Mouse (Mus musculus): ENCODE measurements around the gene Pcdh8.

The Pcdh8 gene

GRCm38 (mm10) chr14:79754157-79754556 is 17.0 kb downstream of the Pcdh8 start:
- DNase-seq (ENCODE audit: low spot score) = no peak

DNA sequence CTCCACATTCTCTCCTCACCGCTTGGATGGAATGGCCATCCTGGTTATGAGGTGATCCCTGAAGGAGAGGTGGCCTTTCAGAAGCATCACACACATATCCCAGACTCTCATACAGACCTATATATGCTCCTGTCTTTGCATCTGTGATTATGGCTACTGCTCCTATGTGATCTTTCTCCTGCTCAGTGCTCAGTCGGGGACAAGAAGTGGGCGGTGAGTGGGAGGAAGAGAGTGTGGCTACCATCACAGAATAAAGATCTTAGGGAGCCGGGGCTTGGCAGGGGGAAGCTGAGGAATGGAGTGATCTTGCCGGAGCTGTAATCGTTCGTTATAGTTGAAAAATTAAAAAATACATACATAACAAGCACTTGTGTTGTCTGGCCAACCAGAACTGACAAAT is 17.4 kb downstream of the Pcdh8 start:
- DNase-seq (ENCODE audit: low spot score) = no peak

GRCm38 (mm10) chr14:79740515-79740914 is 30.6 kb downstream of the Pcdh8 start:
- DNase-seq (ENCODE audit: low spot score) = no peak

GRCm38 (mm10) chr14:79738441-79738840 is 32.7 kb downstream of the Pcdh8 start:
- DNase-seq (ENCODE audit: low spot score) = no peak

DNA sequence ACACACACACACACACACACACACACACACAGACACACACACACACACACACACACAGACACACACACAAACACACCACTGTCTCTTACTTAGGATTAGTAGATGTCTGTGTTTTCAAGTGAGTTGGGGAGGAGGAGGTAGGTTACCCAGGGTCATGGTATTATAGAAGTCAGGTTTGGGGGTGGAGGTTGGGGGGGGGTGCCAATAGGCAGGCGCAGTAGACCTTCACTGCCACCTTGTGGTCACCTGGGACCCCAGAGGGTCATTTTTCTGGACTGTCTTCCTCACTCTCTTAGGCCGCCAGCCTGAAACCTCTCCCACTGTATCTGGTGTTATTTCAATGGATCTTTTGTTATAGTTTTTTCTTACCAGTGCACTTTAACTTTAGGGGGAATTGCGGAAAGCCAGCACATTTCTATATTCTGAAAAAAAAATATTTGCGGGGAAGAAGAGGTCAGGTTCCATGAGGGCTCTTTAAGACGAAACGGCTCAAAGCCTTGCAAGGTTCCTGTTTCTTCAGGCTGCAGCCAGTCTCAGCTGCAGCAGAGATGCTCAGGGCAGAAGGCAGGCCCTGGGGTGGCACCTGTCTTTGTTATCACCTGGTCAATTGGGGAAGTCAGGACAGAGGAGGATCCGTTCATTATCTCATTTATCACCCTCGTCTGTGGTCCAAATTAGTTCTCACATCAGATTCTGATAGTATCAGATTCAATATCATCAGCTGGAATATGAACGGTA is 33.3 kb downstream of the Pcdh8 start:
- DNase-seq (ENCODE audit: low spot score) = no peak

DNA sequence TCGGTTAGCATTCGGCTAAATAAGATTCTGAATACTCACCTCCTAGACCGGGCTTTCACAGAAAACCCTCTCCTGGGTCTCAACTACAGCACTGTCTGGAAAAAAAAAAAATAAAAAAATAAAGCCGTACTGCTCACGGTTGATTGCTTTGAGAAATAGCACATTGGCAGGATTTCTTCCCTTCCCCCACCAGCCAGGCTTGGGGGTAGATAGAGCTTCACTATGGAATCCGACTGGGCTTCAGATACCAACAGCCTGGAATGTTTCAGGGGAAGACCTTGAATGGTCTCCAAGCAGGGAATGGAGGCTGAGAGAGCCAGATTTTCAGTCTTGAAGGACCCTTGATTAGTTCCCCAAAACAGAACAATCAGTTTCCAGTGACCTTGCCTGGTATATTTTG is 34.3 kb downstream of the Pcdh8 start:
- DNase-seq (ENCODE audit: low spot score) = no peak

- DNase-seq (ENCODE audit: low spot score) = no peak
These were observed 37.6 kb downstream of the Pcdh8 start for GRCm38 (mm10) chr14:79733501-79733900.

DNA sequence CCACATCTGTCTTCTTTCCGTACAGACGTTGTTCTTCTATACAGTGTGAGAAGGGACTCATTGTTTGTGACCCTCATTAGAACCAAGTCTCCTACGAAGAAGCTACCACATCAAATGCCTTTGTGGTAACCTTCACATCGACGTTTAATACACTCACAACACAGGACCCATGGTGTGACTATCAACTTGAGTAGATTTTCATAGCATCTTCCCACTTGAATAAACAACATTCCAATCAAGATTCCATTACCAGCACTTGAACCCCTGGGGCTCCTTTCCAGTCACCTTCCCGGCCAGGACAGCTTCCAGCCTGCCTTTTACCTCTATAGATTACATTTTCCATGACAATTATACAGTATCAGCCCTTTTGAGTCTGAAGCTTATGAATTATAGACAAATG is 42.3 kb downstream of the Pcdh8 start:
- no peak for DNase-seq (ENCODE audit: low spot score)

DNA sequence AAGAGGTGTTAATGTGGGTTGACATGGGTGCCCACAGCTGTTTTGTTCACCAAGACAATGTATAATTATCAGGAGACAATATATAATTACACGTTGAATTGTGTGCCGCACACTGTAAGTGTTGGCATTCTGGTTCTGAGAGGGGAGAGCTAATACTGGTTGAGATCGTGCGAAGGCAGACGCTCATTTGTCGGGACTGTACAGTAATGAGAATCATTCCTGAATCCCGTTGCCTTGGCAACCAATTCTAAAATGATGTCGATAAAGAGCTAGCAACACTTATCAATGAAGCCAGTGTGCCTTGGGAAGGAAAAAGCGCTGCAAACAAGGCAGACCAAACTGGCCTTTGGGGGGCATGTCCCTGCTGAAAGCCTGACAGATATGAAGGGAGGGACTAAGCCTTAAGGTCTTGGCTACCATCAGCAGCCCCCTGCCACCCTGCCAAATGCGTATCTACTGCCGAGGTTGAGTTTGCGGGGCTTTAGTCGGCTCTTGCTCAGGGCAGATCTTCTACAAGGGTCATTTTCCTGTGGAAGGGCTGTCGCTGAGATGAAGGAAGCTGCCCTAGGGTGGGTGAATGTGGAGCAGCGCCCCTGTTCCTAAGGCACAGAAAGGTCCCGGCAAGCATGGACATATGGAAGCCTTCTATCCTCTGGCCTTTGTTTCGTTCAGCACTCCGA is 47.0 kb downstream of the Pcdh8 start:
- DNase-seq (ENCODE audit: low spot score) = no peak

DNA sequence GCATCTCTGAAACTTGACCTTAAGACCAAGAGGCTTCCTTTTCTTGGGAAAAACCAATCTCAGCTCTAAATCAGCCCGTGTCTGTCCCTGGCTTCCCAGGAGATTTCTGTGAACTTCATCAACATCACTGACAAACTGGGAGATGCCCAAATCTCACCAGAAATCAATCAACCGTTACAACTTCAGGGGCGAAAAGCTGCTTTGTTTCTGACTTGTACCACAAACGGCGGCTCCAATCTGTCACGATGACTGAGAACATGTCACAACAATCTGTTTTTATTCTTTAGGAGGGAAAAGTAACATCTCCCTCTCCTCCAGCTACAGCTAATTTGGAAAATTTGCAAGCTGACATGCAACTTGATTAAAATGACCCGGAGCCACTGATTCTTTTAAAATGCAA is 48.9 kb downstream of the Pcdh8 start:
- no peak for DNase-seq (ENCODE audit: low spot score)
